Mouse (Mus musculus) testis, adult 2 months (tissue): ENCODE measurements around the gene Col18a1. TPM values are rescaled to one million over a fixed set of nuclear protein-coding genes. Genes with fewer than 3 reads are reported as not detected.

Experiments
- H3K27ac ChIP-seq: fragments of 200-500 bp; 2 replicates; pipeline ENCODE4 v1.5.1; 2012; ENCODE audit warnings: low read depth, low read length; ENCODE audit not compliant: control insufficient read depth, insufficient read depth
- H3K27me3 ChIP-seq: fragments of 200-500 bp; 2 replicates; pipeline ENCODE4 v1.6.1; 2012; ENCODE audit warnings: mild to moderate bottlenecking, low read length, moderate library complexity; ENCODE audit not compliant: control insufficient read depth, insufficient read depth
- H3K36me3 ChIP-seq: fragments of 200-500 bp; 2 replicates; pipeline ENCODE4 v1.6.1; 2012; ENCODE audit warnings: mild to moderate bottlenecking, low read length; ENCODE audit not compliant: control insufficient read depth, insufficient read depth
- H3K4me1 ChIP-seq: fragments of 200-500 bp; 2 replicates; pipeline ENCODE4 v1.6.1; 2012; ENCODE audit warnings: low read length; ENCODE audit not compliant: control insufficient read depth, insufficient read depth
- H3K4me3 ChIP-seq: fragments of 200-500 bp; 2 replicates; pipeline ENCODE4 v1.5.1; 2012; ENCODE audit warnings: low read depth, mild to moderate bottlenecking, low read length, moderate library complexity, mixed read lengths; ENCODE audit not compliant: control insufficient read depth
- CTCF ChIP-seq: fragments of 200-500 bp; IDR thresholded peaks from 2 replicates; pipeline ENCODE4 v1.5.1; 2012; ENCODE audit warnings: low read depth, mild to moderate bottlenecking, inconsistent platforms, low read length, moderate library complexity; ENCODE audit not compliant: control insufficient read depth, insufficient read depth, insufficient replicate concordance
- POLR2A ChIP-seq: fragments of 200-500 bp; IDR thresholded peaks from 2 replicates; pipeline ENCODE4 v1.6.1; 2012; ENCODE audit warnings: low read depth, mild to moderate bottlenecking, inconsistent platforms, low read length, moderate library complexity; ENCODE audit not compliant: control insufficient read depth
- polyA plus RNA-seq: library from polyadenylated mRNA; depleted of rRNA; stranded (reverse); fragments of >200 nt; gene quantifications from 2 replicates; pipeline ENCODE4 v1.2.3, GENCODE M21; 2012; rRNA removed

The Col18a1 gene
- polyA plus RNA-seq, result 10.5 and 10.8 TPM in 2 replicates

- TF ChIP-seq POLR2A (no peak), CTCF (no peak)
- H3K36me3 ChIP-seq, result no peaks in the 10 kb centered on the region
- no peaks in the 10 kb centered on the region for H3K27me3 ChIP-seq
- no peak within 1 kb of the TSS for H3K27ac ChIP-seq
- H3K4me3 ChIP-seq, result peak within 1 kb of the TSS; percentile 48
- H3K4me1 ChIP-seq, result no peaks in the 10 kb centered on the region
These were observed at the start of gene Col18a1 for GRCm38 (mm10) chr10:77165963-77166717. Col18a1 (minus strand) TSS chr10:77166548.

- Histone ChIP-seq H3K27ac (no peak overlapping the region), H3K27me3 (no peaks in the 10 kb centered on the region), H3K4me1 (no peaks in the 10 kb centered on the region; the same call in 1 of the 2 replicates), H3K36me3 (no peaks in the 10 kb centered on the region), H3K4me3 (no peak overlapping the region)
- TF ChIP-seq CTCF (no peak), POLR2A (no peak)
These were observed 49.3 kb upstream of the Col18a1 start for GRCm38 (mm10) chr10:77215641-77216040.

- TF ChIP-seq POLR2A (no peak), CTCF (no peak)
- H3K27ac ChIP-seq, result no peak overlapping the region
These were observed 48.2 kb upstream of the Col18a1 start for GRCm38 (mm10) chr10:77214586-77214985.

GRCm38 (mm10) chr10:77213483-77213882, 47.1 kb upstream of the Col18a1 start:
- no peak overlapping the region for H3K27ac ChIP-seq

More at GRCm38 (mm10) chr10:77214586-77214985, 48.2 kb upstream of the Col18a1 start:
- Histone ChIP-seq H3K36me3 (no peaks in the 10 kb centered on the region), H3K4me1 (no peaks in the 10 kb centered on the region; the same call in 1 of the 2 replicates), H3K27me3 (no peaks in the 10 kb centered on the region), H3K4me3 (no peak overlapping the region)

GRCm38 (mm10) chr10:77212354-77213120, 46.2 kb upstream of the Col18a1 start:
- Histone ChIP-seq H3K36me3 (no peaks in the 10 kb centered on the region), H3K4me3 (no peak overlapping the region), H3K4me1 (no peaks in the 10 kb centered on the region; the same call in 1 of the 2 replicates), H3K27me3 (no peaks in the 10 kb centered on the region), H3K27ac (no peak overlapping the region)
- TF ChIP-seq CTCF, result no peak

More at GRCm38 (mm10) chr10:77213483-77213882, 47.1 kb upstream of the Col18a1 start:
- H3K4me3 ChIP-seq, result no peak overlapping the region
- no peaks in the 10 kb centered on the region for H3K36me3 ChIP-seq
- TF ChIP-seq POLR2A (no peak), CTCF (no peak)
- H3K4me1 ChIP-seq, result no peaks in the 10 kb centered on the region; the same call in 1 of the 2 replicates
- H3K27me3 ChIP-seq, result no peaks in the 10 kb centered on the region

GRCm38 (mm10) chr10:77211116-77211570, 44.8 kb upstream of the Col18a1 start:
- H3K27me3 ChIP-seq, result no peaks in the 10 kb centered on the region
- no peaks in the 10 kb centered on the region for H3K36me3 ChIP-seq
- TF ChIP-seq CTCF (no peak), POLR2A (no peak)
- no peaks in the 10 kb centered on the region; the same call in 1 of the 2 replicates for H3K4me1 ChIP-seq
- no peak overlapping the region; the same call in 1 of the 2 replicates for H3K27ac ChIP-seq
- no peak overlapping the region for H3K4me3 ChIP-seq

- H3K36me3 ChIP-seq, result no peaks in the 10 kb centered on the region
- no peak overlapping the region for H3K27ac ChIP-seq
- TF ChIP-seq POLR2A (no peak), CTCF (no peak)
- H3K27me3 ChIP-seq, result no peaks in the 10 kb centered on the region
- H3K4me3 ChIP-seq, result no peak overlapping the region
- H3K4me1 ChIP-seq, result no peaks in the 10 kb centered on the region; the same call in 1 of the 2 replicates
These were observed 44.3 kb upstream of the Col18a1 start for GRCm38 (mm10) chr10:77210666-77211065.
